Mouse (Mus musculus) NIH3T3 (cell line): ENCODE measurements at regions not wholly inside any gene's neighbourhood (a gene's known extent, or its start where the extent isn't known, plus 50 kb on each side); places are given as distances from the start of the nearest gene placed in this dataset.
A peak's percentile ranks its signal among the peaks of the same experiment; 100 is the strongest.

ENCODE experiments used
- DNase-seq: peaks from one replicate; pipeline ENCODE4 v3.0.0-alpha.2; 2012; ENCODE audit warnings: low read depth

GRCm38 (mm10) chr12:33715997-33716396, 212.2 kb upstream of the Ferd3l start:
- DNase-seq: no peak

GRCm38 (mm10) chr12:33717053-33717452, 211.2 kb upstream of the Ferd3l start:
- DNase-seq: no peak

GRCm38 (mm10) chr12:33717601-33718260, 210.5 kb upstream of the Ferd3l start:
- no peak for DNase-seq

- peak; percentile 24 for DNase-seq
Measured at GRCm38 (mm10) chr12:33719063-33719462, 209.2 kb upstream of the Ferd3l start.

DNA sequence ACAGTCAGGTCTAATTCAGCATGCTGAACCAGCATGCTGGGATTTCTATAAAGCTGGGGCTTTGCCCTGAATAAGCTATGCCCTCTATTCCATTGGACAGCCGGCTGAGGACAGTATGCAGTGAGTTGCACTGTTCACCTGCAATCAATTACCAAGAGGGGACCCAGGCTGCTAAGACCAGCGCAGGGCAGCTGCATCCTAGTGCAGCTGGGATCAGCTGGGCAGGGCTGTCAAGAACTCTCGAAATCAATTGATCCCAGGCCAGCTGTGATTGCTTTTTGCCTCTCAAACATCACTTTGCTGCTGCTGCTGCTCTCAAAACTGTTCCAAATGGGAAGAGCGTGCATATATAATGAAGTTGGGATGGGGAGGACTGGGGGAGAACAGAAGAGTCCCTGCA, 196.3 kb upstream of the Ferd3l start:
- no peak for DNase-seq

DNA sequence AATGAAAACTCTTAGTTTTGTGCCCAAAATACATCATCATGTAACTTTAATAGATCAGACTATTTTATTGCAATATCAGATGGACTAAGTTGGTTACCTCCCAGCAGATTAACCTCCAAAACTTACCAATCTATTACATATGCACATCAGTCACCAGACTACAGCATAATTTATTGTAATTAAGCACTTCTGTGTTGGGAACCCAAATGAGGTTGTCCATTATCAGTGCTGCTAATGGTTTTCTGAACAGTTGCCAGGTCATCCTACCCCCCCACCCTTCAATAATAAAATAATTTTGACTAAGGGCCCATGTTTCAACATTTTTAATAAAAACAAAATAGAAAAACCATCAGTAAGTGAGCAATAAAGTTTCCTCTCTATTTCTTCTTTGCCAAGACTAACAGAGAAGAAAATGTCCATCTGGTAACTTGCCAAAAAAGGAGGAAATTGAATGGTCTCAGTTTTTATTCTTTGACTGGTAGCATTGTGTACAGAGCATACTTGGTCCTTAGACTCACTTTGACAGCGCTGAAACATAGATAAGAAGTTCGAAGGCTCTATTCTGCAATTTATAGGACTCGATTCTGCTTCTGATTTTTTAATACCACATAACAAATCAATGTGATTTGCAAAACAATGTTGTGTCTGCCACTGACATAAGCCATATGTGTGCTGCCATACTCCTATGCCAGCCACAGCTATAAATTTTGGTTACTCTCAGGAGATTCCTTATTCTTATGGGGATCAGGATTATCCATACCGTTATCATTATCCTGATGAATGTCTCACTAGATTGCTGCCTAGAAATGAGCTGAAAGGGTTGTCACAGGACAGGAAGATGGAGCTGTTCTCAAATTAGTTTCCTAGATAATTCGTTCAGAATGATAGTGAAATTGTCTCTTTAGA, 152.4 kb upstream of the Ferd3l start:
- DNase-seq: no peak

- no peak for DNase-seq
Measured at GRCm38 (mm10) chr12:33778477-33778876, 149.7 kb upstream of the Ferd3l start.

GRCm38 (mm10) chr12:33779898-33780297, 148.3 kb upstream of the Ferd3l start:
- no peak for DNase-seq

GRCm38 (mm10) chr12:33804206-33804791, 123.9 kb upstream of the Ferd3l start:
- DNase-seq: no peak

DNA sequence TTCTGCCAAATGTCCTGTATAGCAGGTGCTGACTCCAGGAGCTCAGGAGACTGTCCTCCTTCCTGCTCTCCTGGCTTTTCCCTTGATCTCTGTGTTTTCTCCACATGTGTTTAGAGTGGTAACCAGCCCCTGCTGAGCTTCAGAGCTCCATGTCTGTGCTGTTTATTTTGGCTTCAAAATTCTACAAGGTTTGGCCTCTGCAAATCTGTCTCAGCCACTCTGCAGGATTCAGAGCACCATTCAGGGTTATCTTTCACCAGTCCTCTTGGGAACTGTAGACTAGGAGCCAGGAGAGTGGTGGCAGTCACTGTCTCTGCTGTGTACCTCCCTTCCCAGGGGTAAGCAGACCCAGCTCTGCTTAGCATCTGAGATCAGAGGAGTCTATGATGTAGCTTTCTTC, 102.7 kb upstream of the Ferd3l start:
- no peak for DNase-seq

- no peak for DNase-seq
Measured at GRCm38 (mm10) chr12:33849088-33849487, 79.1 kb upstream of the Ferd3l start.

GRCm38 (mm10) chr12:33851736-33852135, 76.5 kb upstream of the Ferd3l start:
- DNase-seq: no peak
